Mouse (Mus musculus): ENCODE results near the gene Plac9a.

The Plac9a gene

GRCm38 (mm10) chr14:25840961-25841360, 61.9 kb downstream of the Plac9a start:
- DNase-seq (ENCODE audit: low read depth in 2 of 2, low spot score in 2 of 2) = no peak

- no peak for DNase-seq (ENCODE audit: low read depth in 2 of 2, low spot score in 2 of 2)
These were observed 63.1 kb downstream of the Plac9a start for GRCm38 (mm10) chr14:25839791-25840190.

- DNase-seq (ENCODE audit: low read depth in 2 of 2, low spot score in 2 of 2) = no peak
These were observed 64.5 kb downstream of the Plac9a start for GRCm38 (mm10) chr14:25838411-25838810.

All from CD8-positive naive resting alpha-beta T cell, adult 2 months (primary cell).